Mouse (Mus musculus): ENCODE data around the gene Slc35b4.

Gene Slc35b4

DNA sequence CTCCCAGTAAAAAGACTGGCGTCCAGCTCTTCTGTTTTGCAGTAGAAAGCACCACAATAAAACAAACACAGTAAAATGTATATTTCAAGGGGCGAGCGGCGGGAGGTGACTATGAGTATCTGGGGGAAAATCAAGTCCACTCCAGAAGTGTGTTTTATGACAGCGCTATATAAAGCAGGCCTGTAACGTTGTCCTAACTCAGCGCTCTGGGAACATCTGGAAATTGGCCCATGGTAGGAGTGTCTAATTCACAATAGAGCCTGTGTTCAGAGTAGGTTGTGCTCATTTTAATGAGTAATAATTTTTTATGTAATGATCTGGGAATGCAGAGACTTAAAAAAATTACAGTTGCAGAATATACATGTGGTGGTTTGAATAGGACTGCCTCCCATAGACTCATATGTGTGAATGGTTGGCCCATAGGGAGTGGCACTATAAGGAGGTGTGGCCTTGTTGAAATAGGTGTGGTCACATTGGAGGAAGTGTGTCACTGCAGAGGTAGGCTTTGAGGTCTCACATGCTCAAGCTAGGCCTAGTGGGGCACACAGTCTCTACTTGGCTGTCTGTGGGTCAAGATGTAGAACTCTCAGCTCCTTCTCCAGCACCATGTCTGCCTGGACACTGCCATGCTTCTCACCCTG lies 60.0 kb downstream of the Slc35b4 start:
- DNase-seq: no peak

GRCm38 (mm10) chr6:34111406-34111805 lies 65.5 kb downstream of the Slc35b4 start:
- no peak for DNase-seq

DNA sequence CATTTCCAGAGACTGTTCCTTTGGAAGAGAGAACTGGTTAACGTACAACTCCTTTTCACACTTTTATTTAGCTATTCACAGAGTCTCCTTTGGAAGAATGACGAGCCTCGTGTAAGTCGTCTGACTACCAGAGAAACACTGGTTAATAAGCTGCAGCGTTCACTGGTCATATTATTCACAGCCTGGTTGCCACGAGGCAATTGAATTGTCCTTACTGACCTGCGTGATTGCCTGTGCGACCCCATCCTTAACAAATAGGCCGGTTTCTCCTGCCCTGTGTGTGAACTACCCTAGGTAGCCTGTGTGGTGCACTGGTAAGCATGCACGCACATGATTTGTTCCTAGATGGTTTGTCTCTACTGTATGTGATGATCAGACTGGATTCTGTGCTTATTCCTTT lies 66.3 kb downstream of the Slc35b4 start:
- no peak for DNase-seq
